In genomic region chr12:73846672-73847071, GRCm38 (mm10) we compare ENCODE assay signal across 8 mouse cellular contexts. TPM values are rescaled to one million over a fixed set of nuclear protein-coding genes. Genes with fewer than 3 reads are reported as not detected.
DNase-seq lines count a peak whose midpoint lies in the region; ATAC-seq and TF ChIP-seq lines count a peak whose summit lies in the region.

No protein-coding gene starts in this region.

- H3K4me1 ChIP-seq in hindbrain, postnatal 0 days (ENCODE audit: insufficient read depth, low read length): no peaks in the 10 kb centered on the region
- H3K4me1 ChIP-seq in hindbrain, embryonic 11.5 days (replicated peaks; ENCODE audit: control insufficient read depth, insufficient read depth, low read length): no peaks in the 10 kb centered on the region

- no peak for DNase-seq in hindbrain, postnatal 0 days (ENCODE audit: low spot score)
- DNase-seq in hindbrain, embryonic 11.5 days (ENCODE audit: low spot score): no peak
- peak; percentile 59 for DNase-seq in R1 (ENCODE audit: low read depth, low spot score)
- peak; percentile 37 to 62 for DNase-seq in heart, adult 9 months (ENCODE audit: low spot score in 2 of 2)
- DNase-seq in lung, postnatal 14 days: peak; percentile 29
- DNase-seq in cerebellum, adult 9-11 months: no peak
- no peak for DNase-seq in kidney, adult 11 months

- H3K9ac ChIP-seq in hindbrain, postnatal 0 days (replicated peaks; ENCODE audit: low read length): no peak overlapping the region
- H3K9ac ChIP-seq in hindbrain, embryonic 11.5 days (ENCODE audit: low read depth, low read length): no peak overlapping the region

- TF ChIP-seq CTCF in hindbrain, postnatal 0 days (IDR thresholded peaks at IDR 0.05; ENCODE audit: low read depth): no peak

- no peaks in the 10 kb centered on the region for H3K36me3 ChIP-seq in hindbrain, postnatal 0 days (ENCODE audit: insufficient read depth, low read length)
- no peaks in the 10 kb centered on the region for H3K36me3 ChIP-seq in hindbrain, embryonic 11.5 days (ENCODE audit: control insufficient read depth, insufficient read depth, low read length)

- H3K4me2 ChIP-seq in hindbrain, postnatal 0 days (ENCODE audit: low read depth, low read length): peak overlapping the region; percentile 13; the same call in 1 of the 2 replicates
- no peak overlapping the region for H3K4me2 ChIP-seq in hindbrain, embryonic 11.5 days (replicated peaks; ENCODE audit: low read depth, low read length)

- 74% methylated on average over 10 of the region's 10 CpGs for WGBS in hindbrain, postnatal 0 days
- 86% methylated on average over 10 of the region's 10 CpGs for WGBS in hindbrain, embryonic 11.5 days

- H3K27me3 ChIP-seq in hindbrain, postnatal 0 days (ENCODE audit: insufficient read depth, low read length): no peaks in the 10 kb centered on the region
- no peaks in the 10 kb centered on the region for H3K27me3 ChIP-seq in hindbrain, embryonic 11.5 days (ENCODE audit: control insufficient read depth, insufficient read depth, low read length)

- H3K4me3 ChIP-seq in hindbrain, postnatal 0 days (ENCODE audit: low read length): no peak overlapping the region
- H3K4me3 ChIP-seq in hindbrain, embryonic 11.5 days (ENCODE audit: low read depth, low read length): no peak overlapping the region

- ATAC-seq in hindbrain, postnatal 0 days: no peak
- ATAC-seq in hindbrain, embryonic 11.5 days (ENCODE audit: low FRiP score): no peak
- no peak for ATAC-seq in erythroid progenitor cell, adult 5-6 weeks (replicated peaks; ENCODE audit: low FRiP score, poor library complexity, severe bottlenecking)

- H3K9me3 ChIP-seq in hindbrain, postnatal 0 days (ENCODE audit: low read length): no peaks in the 10 kb centered on the region
- H3K9me3 ChIP-seq in hindbrain, embryonic 11.5 days (ENCODE audit: control insufficient read depth, low read length): no peaks in the 10 kb centered on the region

- no peak overlapping the region for H3K27ac ChIP-seq in hindbrain, postnatal 0 days
- H3K27ac ChIP-seq in hindbrain, embryonic 11.5 days (ENCODE audit: low read depth, low read length): no peak overlapping the region

RNA-seq across cellular contexts. Expression of gene Hif1a, which starts 54.5 kb away (rescaled TPM):
- 95.3 and 109 TPM in 2 replicates for total RNA-seq in hindbrain, postnatal 0 days (2014; rRNA removed)
- polyA plus RNA-seq in hindbrain, postnatal 0 days (2015; fragmentation: Nextera tagmentation; extraction: Ambion mirVana): 62.1 and 66.5 TPM in 2 replicates
- polyA plus RNA-seq in hindbrain, embryonic 11.5 days (2014; fragmentation: Nextera tagmentation; extraction: Ambion mirVana): 130 and 139 TPM in 2 replicates
- 13.3 and 21.8 TPM in 2 replicates for total RNA-seq in erythroid progenitor cell, adult 5-6 weeks (2015; ENCODE audit: low replicate concordance)
- total RNA-seq in erythroid progenitor cell, adult 5-6 weeks (2017; ENCODE audit: low replicate concordance): 14.8 and 23.3 TPM in 2 replicates

Comparison
In these comparisons a context has a peak if more than half of its experiments do, and no peak if none do; other contexts are left out.
1. DNase-seq: peak in R1 (single experiment), heart, adult 9 months (2 of 2) and lung, postnatal 14 days (single experiment); none in hindbrain, postnatal 0 days (single experiment), hindbrain, embryonic 11.5 days (single experiment), cerebellum, adult 9-11 months (single experiment) and kidney, adult 11 months (single experiment).